ENCODE assay signal across 26 mouse cellular contexts in the genomic region with DNA sequence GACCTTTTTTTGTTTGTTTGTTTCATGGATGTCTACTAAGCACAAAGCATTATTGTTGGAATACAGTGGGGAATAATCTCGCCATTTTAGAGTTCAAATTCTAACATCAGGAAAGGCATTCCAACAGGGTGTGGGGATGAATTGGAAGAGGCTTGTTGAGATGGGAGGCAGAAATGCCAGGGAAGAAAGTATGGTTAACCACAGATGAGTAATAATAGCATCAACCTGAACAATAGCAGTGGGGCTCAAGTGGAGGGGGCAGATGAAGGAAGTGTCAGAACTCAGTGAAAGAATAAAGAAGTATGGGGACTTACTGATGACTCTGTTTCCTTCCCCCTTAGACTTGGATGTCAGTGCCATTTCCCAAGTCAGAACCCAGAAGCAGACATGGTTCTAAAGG.
DNase-seq lines count a peak whose midpoint lies in the region; ATAC-seq and TF ChIP-seq lines count a peak whose summit lies in the region.
"Had no signal": no experiment of that assay in that cellular context is flagged by ENCODE, and none has a peak within 500 bp of the region (broad histone marks: within the 10 kb centered on the region; RNA-seq: fewer than 3 reads in every experiment).

No protein-coding gene starts in this region.

- whole genome bisulfite sequencing in liver, postnatal 0 days (ENCODE audit: insufficient replicate concordance) = 62% methylated on average over 1 of the region's 1 CpGs

- ATAC-seq in liver, postnatal 0 days = no peak
- ATAC-seq: activated CD4-positive, CD25-positive, alpha-beta regulatory T cell, adult 4 months; CD4-positive, CD25-positive, alpha-beta regulatory T cell, adult 4 months; Patski had no signal

- H3K4me2 ChIP-seq in liver, postnatal 0 days (ENCODE audit: low read depth, low read length) = no peak overlapping the region

- TF ChIP-seq CTCF in C2C12 (IDR thresholded peaks at IDR 0.05; ENCODE audit: control insufficient read depth, insufficient read depth, insufficient read length) = no peak
- no peak for TF ChIP-seq CTCF in left cerebral cortex, adult 2 months (IDR thresholded peaks at IDR 0.05)
- no peak for TF ChIP-seq CTCF in liver, postnatal 0 days (IDR thresholded peaks at IDR 0.05; ENCODE audit: low read depth)

- no peak overlapping the region for H3K27ac ChIP-seq in left cerebral cortex, adult 2 months
- H3K27ac ChIP-seq in liver, postnatal 0 days (ENCODE audit: low read depth) = no peak overlapping the region

- H3K9me3 ChIP-seq in liver, postnatal 0 days (ENCODE audit: low read length) = no peaks in the 10 kb centered on the region
- H3K9me3 ChIP-seq: G1E had no signal

- H3K4me3 ChIP-seq in C2C12 (ENCODE audit: insufficient read depth, poor library complexity, severe bottlenecking) = no peak overlapping the region
- H3K4me3 ChIP-seq in left cerebral cortex, adult 2 months = no peak overlapping the region
- no peak overlapping the region for H3K4me3 ChIP-seq in liver, postnatal 0 days (ENCODE audit: low read depth, low read length)

- H3ac ChIP-seq in C2C12 (ENCODE audit: control insufficient read depth, insufficient read length, low read depth) = no peak overlapping the region

- H3K79me2 ChIP-seq in C2C12 (ENCODE audit: control insufficient read depth, insufficient read depth) = no peaks in the 10 kb centered on the region

- no peaks in the 10 kb centered on the region for H3K27me3 ChIP-seq in C2C12 (ENCODE audit: control insufficient read depth, insufficient read depth, insufficient read length)
- H3K27me3 ChIP-seq in liver, postnatal 0 days (ENCODE audit: insufficient read depth, low read length) = no peaks in the 10 kb centered on the region
- H3K27me3 ChIP-seq: CH12.LX, Patski had no signal

- no peaks in the 10 kb centered on the region for H3K4me1 ChIP-seq in liver, postnatal 0 days (ENCODE audit: insufficient read depth)

- no peaks in the 10 kb centered on the region for H3K79me3 ChIP-seq in C2C12 (ENCODE audit: low read depth)

- TF ChIP-seq EP300 in liver, postnatal 0 days (IDR thresholded peaks at IDR 0.05; ENCODE audit: low read depth) = no peak

- H3K9ac ChIP-seq in liver, postnatal 0 days (replicated peaks) = no peak overlapping the region

- intact Hi-C loops in left cerebral cortex, adult 2 months (cut with DNase I) = no loop called here

- H3K36me3 ChIP-seq in C2C12 (ENCODE audit: control insufficient read depth, insufficient read depth) = no peaks in the 10 kb centered on the region
- H3K36me3 ChIP-seq in liver, postnatal 0 days (replicated peaks; ENCODE audit: insufficient read depth, low read length) = no peaks in the 10 kb centered on the region
- H3K36me3 ChIP-seq: G1E had no signal

- DNase-seq in 3134 (ENCODE audit: extremely low read depth, insufficient read length, low spot score) (peak; percentile 21), 3T3-L1 (ENCODE audit: low read depth, low spot score) (peak; percentile 83)
- peak; percentile 69 for DNase-seq in Muller cell, postnatal 12 days (ENCODE audit: inconsistent ontology term)
- DNase-seq in left cerebral cortex, adult 2 months (ENCODE audit: extremely low spot score in 1 of 2, low spot score in 2 of 2) = no peak
- no peak for DNase-seq in urinary bladder, postnatal 25 days (ENCODE audit: low spot score)
- DNase-seq in liver, postnatal 0 days = no peak
- no peak for DNase-seq in thymus, postnatal 4 days
- DNase-seq: adrenal gland, adult 2 months; adrenal gland, adult 8-10 months; adrenal gland, postnatal 10 days; adrenal gland, postnatal 14 days; adrenal gland, postnatal 25 days; adrenal gland, postnatal 36 days; B cell, adult 2 months; cerebellum, adult 11 months; cerebellum, adult 11-12 months; cerebellum, adult 18-20 months; cerebellum, adult 2 months; cerebellum, adult 8-10 months; cerebellum, adult 9-10 months had no signal

TF ChIP-seq in C2C12, 6 proteins besides CTCF, POLR2A, EP300 and RAD21:
- TF ChIP-seq CEBPB (IDR thresholded peaks at IDR 0.05; ENCODE audit: low read depth) (no peak), FOSL1 (IDR thresholded peaks at IDR 0.05; ENCODE audit: insufficient read depth, low read length, poor library complexity, severe bottlenecking) (peak; percentile 91), USF1 (IDR thresholded peaks at IDR 0.05; ENCODE audit: low read depth) (no peak)

Comparison
In these comparisons a context has a peak if more than half of its experiments do, and no peak if none do; other contexts are left out.
1. DNase-seq: peak in 3134 (single experiment), 3T3-L1 (single experiment) and Muller cell, postnatal 12 days (single experiment); none in left cerebral cortex, adult 2 months (0 of 2), urinary bladder, postnatal 25 days (single experiment), liver, postnatal 0 days (single experiment) and thymus, postnatal 4 days (single experiment).